8 mouse cellular contexts compared by ENCODE assay signal in the genomic region with DNA sequence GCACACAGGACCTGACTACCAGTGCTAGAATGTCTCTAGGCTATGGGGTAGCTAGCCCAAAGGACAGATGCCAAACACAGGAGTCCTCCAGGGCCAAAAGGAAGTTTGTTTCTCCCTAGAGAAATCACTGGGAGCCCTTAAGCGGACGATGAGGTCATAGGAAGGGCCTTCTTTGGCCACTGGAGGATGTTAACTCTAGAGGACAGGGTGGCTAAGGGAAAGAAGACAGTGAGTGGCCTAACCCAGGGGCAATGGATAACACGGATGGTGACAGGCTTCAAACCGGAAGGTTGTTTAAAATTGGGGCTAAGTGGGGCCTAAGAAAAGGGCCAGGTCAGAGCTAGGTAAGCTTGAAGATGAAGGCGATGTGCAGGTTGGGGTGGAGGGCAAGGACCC. TPM values are rescaled to one million over a fixed set of nuclear protein-coding genes. Genes with fewer than 3 reads are reported as not detected.
A peak's percentile ranks its signal among the peaks of the same experiment; 100 is the strongest.
DNase-seq lines count a peak whose midpoint lies in the region; ATAC-seq and TF ChIP-seq lines count a peak whose summit lies in the region.

No protein-coding gene starts in this region.

- TF ChIP-seq POLR2A in spleen, adult 2 months (IDR thresholded peaks at IDR 0.05; ENCODE audit: low read depth, low read length) = no peak

- H3K9ac ChIP-seq in forebrain, embryonic 11.5 days (ENCODE audit: low read length) = peak overlapping the region; percentile 73
- peak overlapping the region; percentile 51 for H3K9ac ChIP-seq in intestine, embryonic 14.5 days (ENCODE audit: low read length)

- H3K27me3 ChIP-seq in spleen, adult 2 months (ENCODE audit: control insufficient read depth, insufficient read depth, low read length) = no peaks in the 10 kb centered on the region
- H3K27me3 ChIP-seq in forebrain, embryonic 11.5 days (ENCODE audit: control insufficient read depth, insufficient read depth, low read length) = no peaks in the 10 kb centered on the region
- no peaks in the 10 kb centered on the region for H3K27me3 ChIP-seq in intestine, embryonic 14.5 days (replicated peaks; ENCODE audit: control insufficient read depth, insufficient read depth, low read length)
- 0 out of 2 replicates have a peak, but pooled peaks cover 3% of the 10 kb centered on the region for H3K27me3 ChIP-seq in midbrain, embryonic 10.5 days (ENCODE audit: low read depth, poor library complexity, severe bottlenecking)

- peaks cover 7% of the 10 kb centered on the region; the same call in 1 of the 2 replicates for H3K4me1 ChIP-seq in spleen, adult 2 months (ENCODE audit: control insufficient read depth, insufficient read depth, insufficient read length)
- 0 out of 2 replicates have a peak, but pooled peaks cover 3% of the 10 kb centered on the region for H3K4me1 ChIP-seq in forebrain, embryonic 11.5 days (replicated peaks; ENCODE audit: control insufficient read depth, insufficient read depth, low read length)
- peaks cover 16% of the 10 kb centered on the region; the same call in 1 of the 2 replicates for H3K4me1 ChIP-seq in intestine, embryonic 14.5 days (replicated peaks; ENCODE audit: control insufficient read depth, insufficient read depth, low read length)
- peaks cover 18% of the 10 kb centered on the region for H3K4me1 ChIP-seq in midbrain, embryonic 10.5 days

- no peaks in the 10 kb centered on the region for H3K9me3 ChIP-seq in forebrain, embryonic 11.5 days (ENCODE audit: control insufficient read depth, low read length)
- H3K9me3 ChIP-seq in intestine, embryonic 14.5 days (ENCODE audit: control insufficient read depth, low read length) = no peaks in the 10 kb centered on the region
- H3K9me3 ChIP-seq in midbrain, embryonic 10.5 days (replicated peaks) = no peaks in the 10 kb centered on the region

- H3K4me2 ChIP-seq in forebrain, embryonic 11.5 days (ENCODE audit: low read depth, low read length, severe bottlenecking) = peak overlapping the region; percentile 72
- peak overlapping the region; percentile 70 for H3K4me2 ChIP-seq in intestine, embryonic 14.5 days (ENCODE audit: low read length)

- WGBS in spleen, adult 2 months = 34% methylated on average over 5 of the region's 5 CpGs
- WGBS in forebrain, embryonic 11.5 days = 22% methylated on average over 5 of the region's 5 CpGs
- 20% methylated on average over 5 of the region's 5 CpGs for WGBS in intestine, embryonic 14.5 days
- 24% methylated on average over 5 of the region's 5 CpGs for WGBS in midbrain, embryonic 10.5 days

- H3K27ac ChIP-seq in spleen, adult 2 months (ENCODE audit: insufficient read depth, low read length) = peak overlapping the region; percentile 63
- H3K27ac ChIP-seq in forebrain, embryonic 11.5 days (ENCODE audit: low read depth, low read length) = peak overlapping the region; percentile 65
- H3K27ac ChIP-seq in intestine, embryonic 14.5 days (ENCODE audit: low read depth) = peak overlapping the region; percentile 81
- H3K27ac ChIP-seq in midbrain, embryonic 10.5 days (replicated peaks) = peak overlapping the region; percentile 96

- no peak for TF ChIP-seq CTCF in spleen, adult 2 months (IDR thresholded peaks at IDR 0.05; ENCODE audit: extremely low read depth, insufficient read depth, insufficient read length, insufficient replicate concordance)

- no peaks in the 10 kb centered on the region for H3K36me3 ChIP-seq in spleen, adult 2 months (ENCODE audit: control insufficient read depth, insufficient read depth, low read length)
- H3K36me3 ChIP-seq in forebrain, embryonic 11.5 days (ENCODE audit: control insufficient read depth, insufficient read depth, low read length) = no peaks in the 10 kb centered on the region
- H3K36me3 ChIP-seq in intestine, embryonic 14.5 days (ENCODE audit: control insufficient read depth, insufficient read depth, low read length) = no peaks in the 10 kb centered on the region
- no peaks in the 10 kb centered on the region for H3K36me3 ChIP-seq in midbrain, embryonic 10.5 days

- DNase-seq in spleen, adult 2 months (ENCODE audit: low read depth in 1 of 2, low spot score in 2 of 2) = no peak
- no peak for DNase-seq in spleen, postnatal 10 days (ENCODE audit: low spot score in 2 of 2)
- no peak for DNase-seq in forebrain, embryonic 11.5 days (ENCODE audit: low spot score)
- DNase-seq in intestine, embryonic 14.5 days (ENCODE audit: low spot score) = no peak
- no peak for DNase-seq in midbrain, embryonic 10.5 days (ENCODE audit: low spot score)
- no peak for DNase-seq in left cerebral cortex, adult 11 months (ENCODE audit: low spot score)
- no peak for DNase-seq in gastrocnemius, postnatal 4 days (ENCODE audit: low spot score in 2 of 2)
- no peak for DNase-seq in right cerebral cortex, adult 18-20 months

- ATAC-seq in forebrain, embryonic 11.5 days (replicated peaks; ENCODE audit: low FRiP score) = no peak
- peak; percentile 12; the same call in 1 of the 2 replicates for ATAC-seq in intestine, embryonic 14.5 days (replicated peaks; ENCODE audit: low FRiP score, low TSS enrichment, low read depth)

- peak overlapping the region; percentile 73 for H3K4me3 ChIP-seq in spleen, adult 2 months (ENCODE audit: extremely low read depth, insufficient read depth, insufficient read length)
- peak overlapping the region; percentile 44 for H3K4me3 ChIP-seq in forebrain, embryonic 11.5 days (ENCODE audit: low read depth, low read length)
- H3K4me3 ChIP-seq in intestine, embryonic 14.5 days (ENCODE audit: low read depth, low read length) = peak overlapping the region; percentile 36
- H3K4me3 ChIP-seq in midbrain, embryonic 10.5 days = peak overlapping the region; percentile 72

RNA-seq across cellular contexts. Expression of a gene that starts 24.2 kb away (rescaled TPM):
- 44.2 and 44.5 TPM in 2 replicates for polyA plus RNA-seq in spleen, adult 2 months (2012; rRNA removed)
- 91.8 and 95.8 TPM in 2 replicates for polyA plus RNA-seq in forebrain, embryonic 11.5 days (2014; fragmentation: Nextera tagmentation; extraction: Ambion mirVana)
- 136 and 137 TPM in 2 replicates for polyA plus RNA-seq in intestine, embryonic 14.5 days (2014; fragmentation: Nextera tagmentation; extraction: Ambion mirVana)
- 89.6 and 106 TPM in 2 replicates for polyA plus RNA-seq in midbrain, embryonic 10.5 days (2016; fragmentation: Nextera tagmentation; extraction: Ambion mirVana)
- 10 to 100 TPM; 25.9 to 28.3 TPM for total RNA-seq in gastrocnemius, postnatal 4 days (2021)

RNA-seq across cellular contexts. Expression of a gene that starts 32.0 kb away (rescaled TPM):
- 2.5 and 3.2 TPM in 2 replicates for polyA plus RNA-seq in spleen, adult 2 months (2012; rRNA removed)
- 0.27 and 0.40 TPM in 2 replicates for polyA plus RNA-seq in forebrain, embryonic 11.5 days (2014; fragmentation: Nextera tagmentation; extraction: Ambion mirVana)
- 3.4 and 5.7 TPM in 2 replicates for polyA plus RNA-seq in intestine, embryonic 14.5 days (2014; fragmentation: Nextera tagmentation; extraction: Ambion mirVana)
- polyA plus RNA-seq in midbrain, embryonic 10.5 days (2016; fragmentation: Nextera tagmentation; extraction: Ambion mirVana) = 0.04 and 0.09 TPM in 2 replicates
- total RNA-seq in gastrocnemius, postnatal 4 days (2021) = not detected
